In genomic region chr5:71095725-71096607, GRCm38 (mm10) we compare ENCODE assay signal across 9 mouse cellular contexts. TPM values are rescaled to one million over a fixed set of nuclear protein-coding genes. Genes with fewer than 3 reads are reported as not detected.
DNase-seq lines count a peak whose midpoint lies in the region; ATAC-seq and TF ChIP-seq lines count a peak whose summit lies in the region.
"Had no signal": no experiment of that assay in that cellular context is flagged by ENCODE, and none has a peak within 500 bp of the region (broad histone marks: within the 10 kb centered on the region; RNA-seq: fewer than 3 reads in every experiment).

Gene Gabra2, minus strand, starts transcription at chr5:71095849.

- H3K36me3 ChIP-seq in forebrain, postnatal 0 days (ENCODE audit: insufficient read depth) = no peaks in the 10 kb centered on the region
- H3K36me3 ChIP-seq in liver, embryonic 12.5 days = no peaks in the 10 kb centered on the region

- H3K9ac ChIP-seq in forebrain, postnatal 0 days = peak within 1 kb of the TSS; percentile 97
- H3K9ac ChIP-seq in liver, embryonic 12.5 days = no peak within 1 kb of the TSS

- TF ChIP-seq CTCF in cerebellum, adult 2 months (IDR thresholded peaks at IDR 0.05; ENCODE audit: borderline replicate concordance, insufficient read depth, low read depth, low read length) = no peak
- TF ChIP-seq CTCF in forebrain, postnatal 0 days (IDR thresholded peaks at IDR 0.05; ENCODE audit: low read depth) = peak; percentile 74

- under 1% methylated on average over 51 of the region's 55 CpGs for WGBS in cerebellum, adult 2 months
- under 1% methylated on average over 47 of the region's 55 CpGs for WGBS in forebrain, postnatal 0 days
- 2% methylated on average over 43 of the region's 55 CpGs for WGBS in liver, embryonic 12.5 days (ENCODE audit: insufficient replicate concordance)

- no peak within 1 kb of the TSS for H3K27ac ChIP-seq in cerebellum, adult 2 months (ENCODE audit: insufficient read depth, low read length)
- peak within 1 kb of the TSS; percentile 94 for H3K27ac ChIP-seq in forebrain, postnatal 0 days (ENCODE audit: low read depth, low read length)
- no peak within 1 kb of the TSS for H3K27ac ChIP-seq in liver, embryonic 12.5 days

- peak within 1 kb of the TSS; percentile 78 for H3K4me2 ChIP-seq in forebrain, postnatal 0 days (ENCODE audit: low read depth)
- H3K4me2 ChIP-seq in liver, embryonic 12.5 days = peak within 1 kb of the TSS; percentile 62

- H3K4me1 ChIP-seq in cerebellum, adult 2 months (ENCODE audit: control insufficient read depth, insufficient read depth, low read length) = no peaks in the 10 kb centered on the region
- H3K4me1 ChIP-seq in forebrain, postnatal 0 days (ENCODE audit: insufficient read depth) = peaks cover 4% of the 10 kb centered on the region; the same call in 1 of the 2 replicates
- H3K4me1 ChIP-seq in liver, embryonic 12.5 days = no peaks in the 10 kb centered on the region

- DNase-seq in ovary, postnatal 14 days (ENCODE audit: low spot score) = peak; percentile 1
- no peak for DNase-seq in ovary, postnatal 10 days (ENCODE audit: low spot score)
- DNase-seq in cerebellum, adult 2 months = peak; percentile 56 to 60
- DNase-seq in forebrain, postnatal 0 days = peak; percentile 87
- DNase-seq in kidney, postnatal 4 days = peak; percentile 23 to 31
- DNase-seq in right cerebral cortex, postnatal 14 days = peak; percentile 74
- DNase-seq in urinary bladder, postnatal 36 days (ENCODE audit: low spot score in 2 of 2) = no peak

- no peaks in the 10 kb centered on the region for H3K27me3 ChIP-seq in cerebellum, adult 2 months (ENCODE audit: control insufficient read depth, insufficient read depth, low read length)
- no peaks in the 10 kb centered on the region for H3K27me3 ChIP-seq in forebrain, postnatal 0 days (ENCODE audit: insufficient read depth, low read length)
- H3K27me3 ChIP-seq in liver, embryonic 12.5 days (replicated peaks) = peaks cover 23% of the 10 kb centered on the region

- H3K4me3 ChIP-seq in cerebellum, adult 2 months (replicated peaks; ENCODE audit: insufficient read depth, low read depth, low read length) = peak within 1 kb of the TSS; percentile 77
- peak within 1 kb of the TSS; percentile 96 for H3K4me3 ChIP-seq in forebrain, postnatal 0 days (ENCODE audit: low read depth, low read length)
- peak within 1 kb of the TSS; percentile 42 for H3K4me3 ChIP-seq in liver, embryonic 12.5 days

- no peaks in the 10 kb centered on the region for H3K9me3 ChIP-seq in forebrain, postnatal 0 days (ENCODE audit: low read length)
- no peaks in the 10 kb centered on the region for H3K9me3 ChIP-seq in liver, embryonic 12.5 days (replicated peaks)

- peak; percentile 89 for ATAC-seq in forebrain, postnatal 0 days
- no peak for ATAC-seq in liver, embryonic 12.5 days

- TF ChIP-seq POLR2A in cerebellum, adult 2 months (IDR thresholded peaks at IDR 0.05; ENCODE audit: borderline replicate concordance, insufficient read depth, low read length) = no peak

RNA-seq across cellular contexts. Expression of gene Gabra2, which starts in this region (rescaled TPM):
- 20.7 and 24.0 TPM in 2 replicates for polyA plus RNA-seq in cerebellum, adult 2 months (2012; rRNA removed)
- 38.9 and 46.0 TPM in 2 replicates for total RNA-seq in forebrain, postnatal 0 days (2014; rRNA removed)
- polyA plus RNA-seq in forebrain, postnatal 0 days (2015; fragmentation: Nextera tagmentation; extraction: Ambion mirVana) = 22.9 and 97.5 TPM in 2 replicates
- 0.12 and 0.15 TPM in 2 replicates for polyA plus RNA-seq in liver, embryonic 12.5 days (2016; fragmentation: Nextera tagmentation; extraction: Ambion mirVana)
- polyA plus RNA-seq: small intestine, adult 2 months had no signal

Comparison
In these comparisons a context has a peak if more than half of its experiments do, and no peak if none do; other contexts are left out.
1. RNA of gene Gabra2 (polyA plus RNA-seq): 22.9 to 97.5 TPM in forebrain, postnatal 0 days and 20.7 to 24.0 TPM in cerebellum, adult 2 months; 0.12 to 0.15 TPM in liver, embryonic 12.5 days; every median in the first group is over 10 times any median in the second.
2. DNase-seq: peak in ovary, postnatal 14 days (single experiment), cerebellum, adult 2 months (2 of 2), forebrain, postnatal 0 days (single experiment), kidney, postnatal 4 days (2 of 2) and right cerebral cortex, postnatal 14 days (single experiment); none in ovary, postnatal 10 days (single experiment) and urinary bladder, postnatal 36 days (0 of 2).
3. H3K4me3 ChIP-seq: peak in every context shown above with its lines; median percentile 96 in forebrain, postnatal 0 days; 77 in cerebellum, adult 2 months; 42 in liver, embryonic 12.5 days.